Mouse (Mus musculus): Measurements from ENCODE around the gene Ice2. TPM values are rescaled to one million over a fixed set of nuclear protein-coding genes. Genes with fewer than 3 reads are reported as not detected.

The Ice2 gene
- 6.9 and 9.7 TPM in 2 replicates for polyA plus RNA-seq (2015; fragmentation: Nextera tagmentation; extraction: Ambion mirVana)

GRCm38 (mm10) chr9:69397760-69398452, at the start of gene Ice2:
Gene Ice2 (plus strand): TSS chr9:69397906.

GRCm38 (mm10) chr9:69453066-69453900, 55.6 kb downstream of the Ice2 start, which contains the start of gene Anxa2:
Gene Anxa2 (plus strand): TSS chr9:69453620.

Small RNAs within 50 kb of the gene (microRNA-seq; reads per million reads assigned to microRNA genes)
- gene Mir3109 (ENCODE audit: borderline replicate concordance, insufficient number of aligned reads): 1.8 reads per million

Other genes starting within 250 kb of the Ice2 start
- gene Anxa2, start 55.7 kb downstream of the Ice2 start, polyA plus RNA-seq (2015; fragmentation: Nextera tagmentation; extraction: Ambion mirVana): 498 and 620 TPM in 2 replicates